Mouse (Mus musculus) spleen, adult 2 months (tissue): ENCODE results near the gene Ace3. TPM values are rescaled to one million over a fixed set of nuclear protein-coding genes. Genes with fewer than 3 reads are reported as not detected.

Source experiments
- DNase-seq, 2 experiments: peaks; one replicate each; pipeline versions ENCODE4 v3.0.0 to v3.0.0-alpha.2; 2012 to 2021; ENCODE audit warnings: low spot score in 2 of 2, low read depth in 1 of 2
- H3K27ac ChIP-seq: fragments of 200-500 bp; 2 replicates; pipeline ENCODE4 v1.5.1; 2012; ENCODE audit warnings: low read length, inconsistent platforms; ENCODE audit not compliant: insufficient read depth
- H3K27me3 ChIP-seq: fragments of 200-500 bp; 2 replicates; pipeline ENCODE4 v1.6.1; 2012; ENCODE audit warnings: mild to moderate bottlenecking, moderate library complexity, low read length, inconsistent platforms; ENCODE audit not compliant: control insufficient read depth, insufficient read depth
- H3K36me3 ChIP-seq: fragments of 200-500 bp; 2 replicates; pipeline ENCODE4 v1.6.1; 2012; ENCODE audit warnings: mild to moderate bottlenecking, low read length, inconsistent platforms; ENCODE audit not compliant: control insufficient read depth, insufficient read depth
- H3K4me1 ChIP-seq: fragments of 200-500 bp; 2 replicates; pipeline ENCODE4 v1.6.1; 2011; ENCODE audit warnings: inconsistent platforms; ENCODE audit not compliant: control insufficient read depth, insufficient read depth, insufficient read length
- H3K4me3 ChIP-seq: fragments of 200-500 bp; 2 replicates; pipeline ENCODE4 v1.5.1; 2011; ENCODE audit warnings: mild to moderate bottlenecking, inconsistent platforms; ENCODE audit not compliant: insufficient read depth, insufficient read length; ENCODE audit errors: extremely low read depth
- CTCF ChIP-seq: fragments of 200-500 bp; IDR thresholded peaks from 2 replicates; pipeline ENCODE4 v1.5.1; 2011; ENCODE audit warnings: mild to moderate bottlenecking, inconsistent platforms; ENCODE audit not compliant: insufficient read depth, insufficient read length, insufficient replicate concordance; ENCODE audit errors: extremely low read depth
- POLR2A ChIP-seq: fragments of 200-500 bp; IDR thresholded peaks from 2 replicates; pipeline ENCODE4 v1.6.1; 2011; ENCODE audit warnings: low read depth, low read length, inconsistent platforms
- WGBS: fragments of 180-500 bp; shearing (Covaris S2); methylation state at CpG from one replicate; pipeline ENCODE4 v1.1.7; 2018; 5-methylcytosine and 5-hydroxymethylcytosine counted together
- polyA plus RNA-seq: library from polyadenylated mRNA; depleted of rRNA; stranded (reverse); fragments of >200 nt; gene quantifications from 2 replicates; pipeline ENCODE4 v1.2.3, GENCODE M21; 2012; rRNA removed

Ace3 gene
- polyA plus RNA-seq, 1 experiment: not detected

GRCm38 (mm10) chr11:106054600-106054999 lies 60.1 kb downstream of the Ace3 start:
- no peaks in the 10 kb centered on the region; the same call in 1 of the 2 replicates for H3K4me1 ChIP-seq
- DNase-seq: no peak
- no peak for TF ChIP-seq POLR2A
- no peak for TF ChIP-seq CTCF
- no peaks in the 10 kb centered on the region for H3K27me3 ChIP-seq
- H3K27ac ChIP-seq: no peak overlapping the region
- WGBS: 92% methylated on average over 8 of the region's 8 CpGs
- no peak overlapping the region for H3K4me3 ChIP-seq
- H3K36me3 ChIP-seq: peaks cover 46% of the 10 kb centered on the region

Other genes starting within 250 kb of the Ace3 start
- 1.9 and 2.8 TPM in 2 replicates for gene Cyb561, start 41.3 kb upstream of the Ace3 start, polyA plus RNA-seq
- gene Ace, start 26.7 kb upstream of the Ace3 start, polyA plus RNA-seq: 14.6 and 32.5 TPM in 2 replicates
- 0.35 and 0.56 TPM in 2 replicates for gene Kcnh6, start 13.4 kb downstream of the Ace3 start, polyA plus RNA-seq
- gene Dcaf7, start 42.2 kb downstream of the Ace3 start, polyA plus RNA-seq: 35.8 and 44.0 TPM in 2 replicates
- 6.1 and 7.6 TPM in 2 replicates for gene Taco1, start 71.4 kb downstream of the Ace3 start, polyA plus RNA-seq
- 34.1 and 37.1 TPM in 2 replicates for gene Map3k3, start 89.9 kb downstream of the Ace3 start, polyA plus RNA-seq
- 0.72 TPM in 1 of 2 replicates, not detected in the other for gene Gm10840, start 166.2 kb downstream of the Ace3 start, polyA plus RNA-seq
- gene Limd2, start 166.2 kb downstream of the Ace3 start, polyA plus RNA-seq: 305 and 309 TPM in 2 replicates
- gene Strada, start 207.5 kb downstream of the Ace3 start, polyA plus RNA-seq: 32.6 and 36.7 TPM in 2 replicates
- 7.0 and 7.3 TPM in 2 replicates for gene Ccdc47, start 221.7 kb downstream of the Ace3 start, polyA plus RNA-seq
- 7.1 and 7.4 TPM in 2 replicates for gene Ddx42, start 222.3 kb downstream of the Ace3 start, polyA plus RNA-seq